Mouse (Mus musculus): ENCODE measurements around the gene Trpt1.
A peak's percentile ranks its signal among the peaks of the same experiment; 100 is the strongest.
"Not testable (repeated sequence)": the region's sequence is repeated elsewhere in the genome, so short reads cannot be mapped to it uniquely, and the experiment has no call there.

Trpt1 gene

GRCm38 (mm10) chr19:6980381-6981093 lies 15.4 kb upstream of the Trpt1 start, which contains the start of gene Fkbp2:
Gene Fkbp2 (minus strand): TSS chr19:6980501.
- peaks cover 1% of the 10 kb centered on the region for H3K36me3 ChIP-seq (ENCODE audit: control insufficient read depth, insufficient read depth, low read length, poor library complexity, severe bottlenecking)
- no peaks in the 10 kb centered on the region for H3K27me3 ChIP-seq (ENCODE audit: control insufficient read depth, insufficient read depth, low read length, poor library complexity, severe bottlenecking)
- peak; percentile 99 for DNase-seq (ENCODE audit: low read depth, low spot score)

GRCm38 (mm10) chr19:6981465-6981864 lies 14.5 kb upstream of the Trpt1 start:
- DNase-seq (ENCODE audit: low read depth, low spot score), result no peak
- Histone ChIP-seq H3K27me3 (ENCODE audit: control insufficient read depth, insufficient read depth, low read length, poor library complexity, severe bottlenecking) (no peaks in the 10 kb centered on the region), H3K36me3 (ENCODE audit: control insufficient read depth, insufficient read depth, low read length, poor library complexity, severe bottlenecking) (peaks cover 1% of the 10 kb centered on the region)

DNA sequence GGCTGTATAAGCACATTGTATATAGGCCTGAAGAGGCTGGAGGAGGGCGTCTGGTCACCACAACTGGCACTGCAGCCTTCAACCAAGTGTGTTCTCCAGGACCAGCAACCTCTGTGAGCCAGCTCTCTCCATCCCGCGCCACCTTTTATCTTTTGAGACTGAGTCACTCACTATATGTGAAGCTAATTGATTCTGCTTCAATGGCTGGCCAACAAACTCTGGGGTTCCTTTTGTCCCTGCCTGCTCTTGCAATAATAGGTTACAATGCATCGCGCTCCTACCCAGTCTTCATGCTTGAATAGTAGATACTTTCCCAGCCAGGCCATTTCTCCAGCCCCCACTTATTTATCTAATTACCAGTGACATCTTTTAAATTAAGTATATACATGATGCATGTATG lies 12.3 kb upstream of the Trpt1 start:
- DNase-seq (ENCODE audit: low read depth, low spot score), result no peak
- H3K36me3 ChIP-seq (ENCODE audit: control insufficient read depth, insufficient read depth, low read length, poor library complexity, severe bottlenecking), result no peaks in the 10 kb centered on the region; the same call in none of the 2 replicates
- H3K27me3 ChIP-seq (ENCODE audit: control insufficient read depth, insufficient read depth, low read length, poor library complexity, severe bottlenecking), result no peaks in the 10 kb centered on the region

DNA sequence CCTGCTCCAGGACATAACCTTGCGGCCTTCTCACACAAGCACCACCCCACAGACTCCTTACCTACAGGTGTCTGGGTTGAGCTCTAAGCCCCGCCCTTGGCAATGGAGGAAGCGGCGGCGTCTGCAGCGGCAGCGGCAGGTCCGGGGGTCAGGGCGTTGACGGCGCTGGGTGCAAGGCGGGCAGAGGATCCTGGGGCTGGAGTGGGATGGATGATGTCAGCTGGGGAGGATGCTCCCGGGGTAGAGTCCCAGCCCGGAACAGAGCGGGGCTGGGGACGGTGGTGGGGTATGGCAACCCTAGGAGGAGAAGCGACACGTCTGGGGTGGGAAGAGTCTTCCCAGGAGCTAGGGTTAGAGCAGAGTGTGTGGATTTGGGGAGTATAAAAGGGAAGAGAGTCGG lies 10.6 kb upstream of the Trpt1 start:
- DNase-seq (ENCODE audit: low read depth, low spot score), result no peak
- H3K27me3 ChIP-seq (ENCODE audit: control insufficient read depth, insufficient read depth, low read length, poor library complexity, severe bottlenecking), result no peaks in the 10 kb centered on the region

GRCm38 (mm10) chr19:6985951-6986708 lies 9.8 kb upstream of the Trpt1 start:
- Histone ChIP-seq H3K27me3 (ENCODE audit: control insufficient read depth, insufficient read depth, low read length, poor library complexity, severe bottlenecking) (no peaks in the 10 kb centered on the region), H3K36me3 (ENCODE audit: control insufficient read depth, insufficient read depth, low read length, poor library complexity, severe bottlenecking) (no peaks in the 10 kb centered on the region; the same call in none of the 2 replicates)
- DNase-seq (ENCODE audit: low read depth, low spot score), result no peak

More for the DNA sequence above, 10.6 kb upstream of the Trpt1 start:
- H3K36me3 ChIP-seq (ENCODE audit: control insufficient read depth, insufficient read depth, low read length, poor library complexity, severe bottlenecking), result no peaks in the 10 kb centered on the region; the same call in none of the 2 replicates

- Histone ChIP-seq H3K27me3 (ENCODE audit: control insufficient read depth, insufficient read depth, low read length, poor library complexity, severe bottlenecking) (no peaks in the 10 kb centered on the region), H3K36me3 (ENCODE audit: control insufficient read depth, insufficient read depth, low read length, poor library complexity, severe bottlenecking) (no peaks in the 10 kb centered on the region; the same call in none of the 2 replicates)
- peak; percentile 53 for DNase-seq (ENCODE audit: low read depth, low spot score)
Measured at GRCm38 (mm10) chr19:6987061-6987903, 8.6 kb upstream of the Trpt1 start, which contains the start of gene Vegfb. Gene Vegfb (minus strand): TSS chr19:6987651.

DNA sequence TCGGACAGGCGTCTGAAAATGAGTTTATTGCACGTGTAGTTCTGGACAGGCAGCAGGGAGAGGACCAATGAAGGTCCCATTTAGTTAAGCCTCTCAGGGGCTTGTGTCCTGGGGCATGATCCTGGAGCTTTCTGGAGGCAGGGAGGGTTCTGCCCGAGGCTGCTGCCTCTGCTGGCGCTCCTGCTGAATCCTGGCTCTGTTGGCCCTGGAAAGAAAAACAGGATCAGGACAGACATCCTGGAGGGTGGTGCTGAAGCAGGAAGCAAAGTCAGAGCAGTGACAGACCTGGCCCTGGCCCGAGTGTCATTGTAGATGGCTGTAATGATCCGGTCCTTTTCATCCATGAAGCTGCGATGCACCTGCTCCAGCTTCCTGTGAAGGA lies 8.0 kb upstream of the Trpt1 start:
- H3K27me3 ChIP-seq (ENCODE audit: control insufficient read depth, insufficient read depth, low read length, poor library complexity, severe bottlenecking), result no peaks in the 10 kb centered on the region
- H3K36me3 ChIP-seq (ENCODE audit: control insufficient read depth, insufficient read depth, low read length, poor library complexity, severe bottlenecking), result no peaks in the 10 kb centered on the region; the same call in 1 of the 2 replicates
- no peak for DNase-seq (ENCODE audit: low read depth, low spot score)

DNA sequence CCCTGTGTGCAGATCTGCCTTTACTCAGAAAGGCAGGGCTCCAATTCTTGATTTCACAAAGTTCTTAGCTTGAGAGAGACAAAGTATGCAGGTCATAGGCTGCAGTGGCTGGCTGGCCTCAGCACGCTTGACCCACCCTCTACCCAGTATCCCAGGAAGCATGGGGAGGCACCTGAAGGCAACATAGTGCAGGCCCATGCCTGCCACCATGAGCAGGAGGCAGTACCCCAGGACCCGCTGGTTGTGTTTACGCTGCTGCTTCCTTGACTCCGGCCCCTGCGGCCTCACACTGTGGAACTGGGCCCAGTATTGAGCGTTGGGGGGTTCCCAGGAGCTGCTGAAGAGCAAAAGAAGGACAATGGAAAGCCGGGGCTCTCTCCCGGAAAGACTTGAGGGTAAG lies 6.7 kb upstream of the Trpt1 start:
- Histone ChIP-seq H3K27me3 (ENCODE audit: control insufficient read depth, insufficient read depth, low read length, poor library complexity, severe bottlenecking) (no peaks in the 10 kb centered on the region), H3K36me3 (ENCODE audit: control insufficient read depth, insufficient read depth, low read length, poor library complexity, severe bottlenecking) (no peaks in the 10 kb centered on the region; the same call in 1 of the 2 replicates)
- no peak for DNase-seq (ENCODE audit: low read depth, low spot score)

GRCm38 (mm10) chr19:6990712-6991111 lies 5.2 kb upstream of the Trpt1 start:
- no peaks in the 10 kb centered on the region for H3K36me3 ChIP-seq (ENCODE audit: control insufficient read depth, insufficient read depth, low read length, poor library complexity, severe bottlenecking)
- DNase-seq (ENCODE audit: low read depth, low spot score), result no peak

GRCm38 (mm10) chr19:6991166-6991565 lies 4.8 kb upstream of the Trpt1 start:
- H3K36me3 ChIP-seq (ENCODE audit: control insufficient read depth, insufficient read depth, low read length, poor library complexity, severe bottlenecking); H3K27me3 ChIP-seq (ENCODE audit: control insufficient read depth, insufficient read depth, low read length, poor library complexity, severe bottlenecking); DNase-seq (ENCODE audit: low read depth, low spot score): not testable (repeated sequence)

More at GRCm38 (mm10) chr19:6990712-6991111, 5.2 kb upstream of the Trpt1 start:
- no peaks in the 10 kb centered on the region for H3K27me3 ChIP-seq (ENCODE audit: control insufficient read depth, insufficient read depth, low read length, poor library complexity, severe bottlenecking)

GRCm38 (mm10) chr19:6992011-6992858 lies 3.7 kb upstream of the Trpt1 start, which contains the start of gene Dnajc4:
Gene Dnajc4 (minus strand): TSS chr19:6992572.
- no peaks in the 10 kb centered on the region for H3K27me3 ChIP-seq (ENCODE audit: control insufficient read depth, insufficient read depth, low read length, poor library complexity, severe bottlenecking)
- DNase-seq (ENCODE audit: low read depth, low spot score), result peak; percentile 98
- no peaks in the 10 kb centered on the region for H3K36me3 ChIP-seq (ENCODE audit: control insufficient read depth, insufficient read depth, low read length, poor library complexity, severe bottlenecking)

GRCm38 (mm10) chr19:6993011-6993770 lies 2.7 kb upstream of the Trpt1 start:
- H3K27me3 ChIP-seq (ENCODE audit: control insufficient read depth, insufficient read depth, low read length, poor library complexity, severe bottlenecking), result no peaks in the 10 kb centered on the region
- peak; percentile 31 for DNase-seq (ENCODE audit: low read depth, low spot score)
- H3K36me3 ChIP-seq (ENCODE audit: control insufficient read depth, insufficient read depth, low read length, poor library complexity, severe bottlenecking), result no peaks in the 10 kb centered on the region

GRCm38 (mm10) chr19:6994002-6994401 lies 1.9 kb upstream of the Trpt1 start:
- Histone ChIP-seq H3K36me3 (ENCODE audit: control insufficient read depth, insufficient read depth, low read length, poor library complexity, severe bottlenecking) (no peaks in the 10 kb centered on the region; the same call in 1 of the 2 replicates), H3K27me3 (ENCODE audit: control insufficient read depth, insufficient read depth, low read length, poor library complexity, severe bottlenecking) (no peaks in the 10 kb centered on the region)
- DNase-seq (ENCODE audit: low read depth, low spot score), result no peak

Data from splenic B cell, adult 2 months (primary cell).